Mouse (Mus musculus) forebrain, embryonic 11.5 days (tissue): Measurements from ENCODE around the gene Atp2a3. TPM values are rescaled to one million over a fixed set of nuclear protein-coding genes. Genes with fewer than 3 reads are reported as not detected.
A peak's percentile ranks its signal among the peaks of the same experiment; 100 is the strongest.

Experiments used
- ATAC-seq: fragments of 200-750 bp; cut with Nextera tagmentation; replicated peaks from 2 replicates; pipeline ENCODE4 v1.8.0; 2017; ENCODE audit warnings: moderate TSS enrichment; ENCODE audit not compliant: low FRiP score
- DNase-seq: peaks from one replicate; pipeline ENCODE4 v3.0.0-alpha.2; 2017; ENCODE audit warnings: low spot score
- H3K27ac ChIP-seq: fragments of 300-500 bp; sonication (generic); 2 replicates; pipeline ENCODE4 v1.5.1; 2014; ENCODE audit warnings: low read depth, low read length
- H3K27me3 ChIP-seq: fragments of 300-500 bp; sonication (generic); 2 replicates; pipeline ENCODE4 v1.6.1; 2014; ENCODE audit warnings: mild to moderate bottlenecking, low read length, mixed read lengths; ENCODE audit not compliant: control insufficient read depth, insufficient read depth
- H3K36me3 ChIP-seq: fragments of 300-500 bp; sonication (generic); 2 replicates; pipeline ENCODE4 v1.6.1; 2014; ENCODE audit warnings: mild to moderate bottlenecking, low read length, moderate library complexity, mixed read lengths; ENCODE audit not compliant: control insufficient read depth, insufficient read depth
- H3K4me1 ChIP-seq: fragments of 300-500 bp; sonication (generic); replicated peaks from 2 replicates; pipeline ENCODE4 v1.6.1; 2014; ENCODE audit warnings: low read length, mixed read lengths; ENCODE audit not compliant: control insufficient read depth, insufficient read depth
- H3K4me2 ChIP-seq: fragments of 300-500 bp; sonication (generic); 2 replicates; pipeline ENCODE4 v1.6.1; 2014; ENCODE audit warnings: low read depth, mild to moderate bottlenecking, low read length, moderate library complexity, mixed read lengths; ENCODE audit not compliant: severe bottlenecking
- H3K4me3 ChIP-seq: fragments of 300-500 bp; sonication (generic); 2 replicates; pipeline ENCODE4 v1.5.1; 2014; ENCODE audit warnings: low read depth, low read length
- H3K9ac ChIP-seq: fragments of 300-500 bp; sonication (generic); 2 replicates; pipeline ENCODE4 v1.6.1; 2014; ENCODE audit warnings: low read length
- H3K9me3 ChIP-seq: fragments of 300-500 bp; sonication (generic); 2 replicates; pipeline ENCODE4 v1.6.1; 2016; ENCODE audit warnings: low read length, mixed read lengths; ENCODE audit not compliant: control insufficient read depth
- WGBS: fragments of 180-500 bp; shearing (Covaris S2); extraction: QIAGEN DNeasy Blood & Tissue Kit; methylation state at CpG from one replicate; pipeline ENCODE4 v1.1.7; 2014; 5-methylcytosine and 5-hydroxymethylcytosine counted together
- polyA plus RNA-seq: library from polyadenylated mRNA; unstranded; fragments of >200 nt; fragmentation: Nextera tagmentation; extraction: Ambion mirVana; gene quantifications from 2 replicates; pipeline ENCODE4 v1.2.1, GENCODE M21; 2014

The Atp2a3 gene
- polyA plus RNA-seq, 1 experiment from 2014 or later, result 1.3 TPM

DNA sequence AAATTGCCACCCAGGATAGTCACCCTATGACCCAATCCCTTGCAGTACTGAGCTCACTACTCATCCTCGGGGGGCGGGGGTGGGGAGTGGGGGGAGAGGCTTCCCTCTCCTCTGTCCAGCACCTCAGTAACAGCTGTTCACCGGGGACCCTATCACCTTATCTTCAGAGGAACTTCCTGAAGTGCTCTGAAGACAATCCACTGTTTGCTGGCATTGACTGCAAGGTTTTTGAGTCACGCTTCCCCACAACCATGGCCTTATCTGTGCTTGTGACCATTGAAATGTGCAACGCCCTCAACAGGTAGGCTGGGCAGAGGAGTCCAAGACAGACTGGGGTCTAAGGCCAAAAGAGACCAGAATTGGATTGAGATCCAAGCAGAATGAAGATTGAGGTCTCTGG is 26.8 kb downstream of the Atp2a3 start:
- no peak overlapping the region for H3K4me2 ChIP-seq
- no peak overlapping the region for H3K4me3 ChIP-seq
- no peak for ATAC-seq
- no peaks in the 10 kb centered on the region for H3K27me3 ChIP-seq
- H3K36me3 ChIP-seq, result no peaks in the 10 kb centered on the region
- no peaks in the 10 kb centered on the region for H3K4me1 ChIP-seq
- H3K27ac ChIP-seq, result no peak overlapping the region
- H3K9me3 ChIP-seq, result no peaks in the 10 kb centered on the region
- 84% methylated on average over 5 of the region's 5 CpGs for WGBS
- no peak for DNase-seq
- H3K9ac ChIP-seq, result no peak overlapping the region

DNA sequence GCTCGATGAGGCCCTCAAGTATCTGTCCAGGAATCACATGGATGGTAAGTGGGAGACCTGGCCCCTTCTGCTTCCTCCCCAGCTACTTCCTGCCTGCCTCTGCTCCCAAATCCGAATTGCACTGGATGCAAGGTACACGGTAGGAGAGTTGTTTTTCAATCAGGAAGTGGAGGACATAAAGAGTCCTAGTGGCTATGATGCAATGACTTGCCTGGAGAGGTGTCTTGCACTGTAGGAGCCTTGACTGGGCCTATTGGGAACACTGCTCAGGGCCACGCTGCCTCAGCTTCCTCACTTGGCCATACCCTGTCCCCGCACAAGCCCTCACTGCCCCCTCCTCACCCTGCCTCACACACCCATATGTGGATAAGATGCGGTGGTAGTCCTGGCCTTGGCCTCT is 28.1 kb downstream of the Atp2a3 start:
- WGBS, result 83% methylated on average over 6 of the region's 6 CpGs
- H3K27me3 ChIP-seq, result no peaks in the 10 kb centered on the region
- no peaks in the 10 kb centered on the region for H3K36me3 ChIP-seq
- H3K4me3 ChIP-seq, result no peak overlapping the region
- H3K27ac ChIP-seq, result no peak overlapping the region
- no peak overlapping the region for H3K9ac ChIP-seq
- DNase-seq, result no peak
- H3K4me1 ChIP-seq, result no peaks in the 10 kb centered on the region
- H3K9me3 ChIP-seq, result no peaks in the 10 kb centered on the region
- H3K4me2 ChIP-seq, result no peak overlapping the region
- ATAC-seq, result no peak

GRCm38 (mm10) chr11:72990688-72991087 is 29.7 kb downstream of the Atp2a3 start:
- no peak overlapping the region for H3K27ac ChIP-seq
- H3K9me3 ChIP-seq, result no peaks in the 10 kb centered on the region
- no peaks in the 10 kb centered on the region for H3K27me3 ChIP-seq
- H3K4me3 ChIP-seq, result no peak overlapping the region
- no peaks in the 10 kb centered on the region for H3K36me3 ChIP-seq
- no peak for ATAC-seq
- no peak for DNase-seq
- H3K4me2 ChIP-seq, result no peak overlapping the region
- WGBS, result 78% methylated on average over 9 of the region's 9 CpGs
- no peak overlapping the region for H3K9ac ChIP-seq
- no peaks in the 10 kb centered on the region for H3K4me1 ChIP-seq

GRCm38 (mm10) chr11:72991961-72992360 is 31.0 kb downstream of the Atp2a3 start:
- DNase-seq, result no peak
- no peaks in the 10 kb centered on the region for H3K27me3 ChIP-seq
- ATAC-seq, result no peak
- no peak overlapping the region for H3K4me3 ChIP-seq
- no peak overlapping the region for H3K9ac ChIP-seq
- no peak overlapping the region for H3K4me2 ChIP-seq
- H3K36me3 ChIP-seq, result no peaks in the 10 kb centered on the region
- H3K27ac ChIP-seq, result no peak overlapping the region
- H3K9me3 ChIP-seq, result no peaks in the 10 kb centered on the region
- WGBS, result 68% methylated on average over 9 of the region's 9 CpGs
- H3K4me1 ChIP-seq, result no peaks in the 10 kb centered on the region

DNA sequence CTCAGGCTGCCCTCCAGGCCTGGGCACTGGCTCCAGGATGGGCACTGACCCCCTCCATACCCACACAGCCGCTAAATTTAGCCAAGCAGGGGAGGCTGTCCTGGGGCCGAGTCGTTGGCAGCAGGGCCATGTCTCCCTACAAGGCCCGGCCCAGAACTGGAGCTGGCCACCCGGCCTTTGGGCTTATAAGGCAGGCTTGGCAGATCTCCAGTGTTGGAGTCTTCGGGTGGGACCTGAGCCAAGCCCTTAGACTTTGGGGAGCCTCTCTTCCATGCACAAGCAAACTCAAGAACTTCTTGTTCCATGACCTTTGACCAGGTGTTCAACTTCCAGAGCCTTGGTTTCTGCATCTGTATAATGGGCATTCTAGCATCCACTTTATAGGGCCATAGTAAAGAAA is 35.4 kb downstream of the Atp2a3 start:
- Histone ChIP-seq H3K4me1 (no peaks in the 10 kb centered on the region), H3K36me3 (no peaks in the 10 kb centered on the region), H3K27ac (no peak overlapping the region), H3K4me2 (no peak overlapping the region), H3K9ac (no peak overlapping the region), H3K9me3 (no peaks in the 10 kb centered on the region), H3K4me3 (no peak overlapping the region), H3K27me3 (no peaks in the 10 kb centered on the region)
- DNase-seq, result no peak
- WGBS, result 88% methylated on average over 6 of the region's 6 CpGs
- no peak for ATAC-seq

DNA sequence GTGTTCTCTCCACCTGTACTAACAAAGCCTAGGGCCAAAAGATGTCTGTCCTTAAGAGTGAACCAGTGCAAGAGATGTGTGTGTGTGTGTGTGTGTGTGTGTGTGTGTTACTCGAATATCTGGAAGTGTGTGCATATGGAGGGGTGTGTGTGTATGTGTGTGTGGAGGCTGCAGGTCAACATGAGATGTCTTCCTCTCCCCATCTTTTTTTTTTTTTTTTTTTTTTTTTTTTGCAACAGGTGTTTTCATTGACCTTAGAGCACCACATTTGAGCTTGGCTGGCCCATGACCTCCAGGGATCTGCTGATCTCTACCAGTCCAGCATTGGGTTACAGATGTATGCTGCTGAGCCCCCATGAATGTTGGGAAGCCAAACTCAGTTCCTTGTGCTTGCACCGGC is 35.8 kb downstream of the Atp2a3 start:
- no peaks in the 10 kb centered on the region for H3K9me3 ChIP-seq
- no peaks in the 10 kb centered on the region for H3K36me3 ChIP-seq
- H3K9ac ChIP-seq, result no peak overlapping the region
- H3K4me2 ChIP-seq, result no peak overlapping the region
- no peak overlapping the region for H3K27ac ChIP-seq
- H3K27me3 ChIP-seq, result no peaks in the 10 kb centered on the region
- no peak overlapping the region for H3K4me3 ChIP-seq
- no peaks in the 10 kb centered on the region for H3K4me1 ChIP-seq
- ATAC-seq (no peak), DNase-seq (no peak)
- 90% methylated on average over 2 of the region's 2 CpGs for WGBS

DNA sequence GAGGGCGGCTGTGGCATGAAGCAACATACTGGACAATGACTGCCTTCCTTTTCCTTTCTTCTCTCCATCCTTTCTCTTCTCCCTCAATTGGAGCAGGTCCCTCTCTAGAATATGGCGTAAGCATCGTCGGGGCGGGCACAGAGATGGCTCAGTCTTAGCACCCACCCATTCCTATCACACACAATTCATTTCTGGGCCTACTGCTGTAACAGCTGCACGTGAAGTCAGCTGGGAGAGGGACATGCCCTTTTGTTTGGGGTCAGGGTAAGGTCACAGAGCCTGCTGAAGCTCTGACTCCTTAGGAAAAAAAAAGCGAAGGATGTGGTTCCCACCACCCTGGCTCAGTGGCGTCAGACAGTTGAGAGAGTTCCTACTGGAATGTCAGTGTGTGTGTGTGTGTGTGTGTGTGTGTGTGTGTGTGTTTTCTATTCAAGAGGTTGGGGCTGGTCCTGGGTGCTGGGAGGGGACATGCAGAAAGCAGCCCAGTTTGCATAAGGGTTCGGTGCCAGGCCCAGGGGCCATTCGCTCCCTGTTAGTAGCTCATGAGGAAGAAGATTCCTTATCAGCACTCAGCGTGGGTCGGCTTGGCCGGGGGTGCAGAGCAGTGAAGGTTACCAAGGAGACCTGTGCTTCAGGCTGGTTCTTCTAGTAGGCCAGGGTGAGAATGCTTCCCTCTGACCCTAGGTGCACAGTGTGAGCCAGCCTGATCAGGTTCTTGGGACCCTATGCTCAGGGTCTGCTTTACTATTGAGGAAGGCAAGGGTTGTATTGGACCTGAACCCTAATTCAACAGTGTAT is 36.8 kb downstream of the Atp2a3 start:
- Histone ChIP-seq H3K9me3 (no peaks in the 10 kb centered on the region), H3K4me1 (no peaks in the 10 kb centered on the region), H3K4me2 (no peak overlapping the region), H3K4me3 (no peak overlapping the region), H3K9ac (no peak overlapping the region), H3K27me3 (no peaks in the 10 kb centered on the region), H3K36me3 (no peaks in the 10 kb centered on the region), H3K27ac (no peak overlapping the region)
- ATAC-seq, result no peak
- no peak for DNase-seq
- 83% methylated on average over 13 of the region's 13 CpGs for WGBS

GRCm38 (mm10) chr11:72998771-72999170 is 37.8 kb downstream of the Atp2a3 start, which contains the start of gene P2rx1:
Gene P2rx1, plus strand, starts transcription at chr11:72999103.
- no peaks in the 10 kb centered on the region for H3K4me1 ChIP-seq
- H3K9ac ChIP-seq, result no peak within 1 kb of the TSS
- WGBS, result 56% methylated on average over 8 of the region's 8 CpGs
- no peak for DNase-seq
- no peak for ATAC-seq
- no peak within 1 kb of the TSS for H3K4me2 ChIP-seq
- H3K9me3 ChIP-seq, result no peaks in the 10 kb centered on the region
- H3K36me3 ChIP-seq, result no peaks in the 10 kb centered on the region
- no peak within 1 kb of the TSS for H3K4me3 ChIP-seq
- no peaks in the 10 kb centered on the region for H3K27me3 ChIP-seq
- H3K27ac ChIP-seq, result no peak within 1 kb of the TSS

GRCm38 (mm10) chr11:73001029-73001428 is 40.1 kb downstream of the Atp2a3 start:
- peak; percentile 76 for DNase-seq
- Histone ChIP-seq H3K9ac (no peak overlapping the region), H3K27me3 (no peaks in the 10 kb centered on the region), H3K36me3 (no peaks in the 10 kb centered on the region), H3K4me3 (no peak overlapping the region), H3K9me3 (no peaks in the 10 kb centered on the region), H3K4me1 (no peaks in the 10 kb centered on the region), H3K4me2 (no peak overlapping the region), H3K27ac (no peak overlapping the region)
- no peak for ATAC-seq
- WGBS, result 18% methylated on average over 6 of the region's 6 CpGs
